Mouse (Mus musculus): ENCODE data around the gene Snap47. TPM values are rescaled to one million over a fixed set of nuclear protein-coding genes. Genes with fewer than 3 reads are reported as not detected.
"Not testable (repeated sequence)": the region's sequence is repeated elsewhere in the genome, so short reads cannot be mapped to it uniquely, and the experiment has no call there.

Snap47 gene
- polyA plus RNA-seq, 1 experiment from 2014 or later: 88.7 TPM

GRCm38 (mm10) chr11:59389617-59390016 lies 61.4 kb downstream of the Snap47 start:
- WGBS: 58% methylated on average over 4 of the region's 4 CpGs
- Histone ChIP-seq H3K27ac (0 out of 2 replicates have a peak overlapping the region, but pooled peaks have one; percentile 26), H3K4me1 (peaks cover 16% of the 10 kb centered on the region), H3K9me3 (no peaks in the 10 kb centered on the region), H3K4me2 (no peak overlapping the region), H3K9ac (no peak overlapping the region), H3K27me3 (replicated peaks) (no peaks in the 10 kb centered on the region), H3K4me3 (replicated peaks) (no peak overlapping the region), H3K36me3 (no peaks in the 10 kb centered on the region)
- no peak for ATAC-seq (ENCODE audit: insufficient read depth, low FRiP score, low read depth)

- H3K27me3 ChIP-seq (replicated peaks): no peaks in the 10 kb centered on the region
- H3K27ac ChIP-seq: no peak overlapping the region
- H3K4me1 ChIP-seq: peaks cover 21% of the 10 kb centered on the region
- no peak for ATAC-seq (ENCODE audit: insufficient read depth, low FRiP score, low read depth)
- H3K9me3 ChIP-seq: no peaks in the 10 kb centered on the region
- 80% methylated on average over 4 of the region's 4 CpGs for WGBS
- no peaks in the 10 kb centered on the region for H3K36me3 ChIP-seq
- no peak overlapping the region for H3K4me2 ChIP-seq
- H3K9ac ChIP-seq: no peak overlapping the region
- no peak overlapping the region for H3K4me3 ChIP-seq (replicated peaks)
Observed at GRCm38 (mm10) chr11:59388806-59389205, 62.2 kb downstream of the Snap47 start.

- Histone ChIP-seq H3K27me3 (replicated peaks) (no peaks in the 10 kb centered on the region), H3K4me3 (replicated peaks) (no peak overlapping the region), H3K36me3 (no peaks in the 10 kb centered on the region), H3K4me1 (peaks cover 17% of the 10 kb centered on the region), H3K9me3 (no peaks in the 10 kb centered on the region), H3K4me2 (no peak overlapping the region), H3K9ac (no peak overlapping the region), H3K27ac (no peak overlapping the region)
- no peak for ATAC-seq (ENCODE audit: insufficient read depth, low FRiP score, low read depth)
- WGBS: 55% methylated on average over 4 of the region's 4 CpGs
Observed at GRCm38 (mm10) chr11:59387471-59387870, 63.5 kb downstream of the Snap47 start.

GRCm38 (mm10) chr11:59385123-59385522 lies 65.9 kb downstream of the Snap47 start:
- Histone ChIP-seq H3K27me3 (replicated peaks) (no peaks in the 10 kb centered on the region), H3K36me3 (no peaks in the 10 kb centered on the region), H3K4me1 (peaks cover 17% of the 10 kb centered on the region), H3K4me3 (replicated peaks) (no peak overlapping the region), H3K9me3 (no peaks in the 10 kb centered on the region), H3K9ac (no peak overlapping the region), H3K27ac (no peak overlapping the region), H3K4me2 (peak overlapping the region; percentile 13; the same call in 1 of the 2 replicates)
- 9% methylated on average over 8 of the region's 8 CpGs for WGBS
- peak; percentile 33; the same call in 1 of the 2 replicates for ATAC-seq (ENCODE audit: insufficient read depth, low FRiP score, low read depth)

GRCm38 (mm10) chr11:59384441-59384959 lies 66.5 kb downstream of the Snap47 start:
- Histone ChIP-seq H3K27me3 (replicated peaks) (no peaks in the 10 kb centered on the region), H3K4me1 (peaks cover 13% of the 10 kb centered on the region), H3K4me3 (replicated peaks) (no peak overlapping the region), H3K27ac (no peak overlapping the region), H3K9ac (no peak overlapping the region), H3K36me3 (no peaks in the 10 kb centered on the region), H3K9me3 (no peaks in the 10 kb centered on the region), H3K4me2 (no peak overlapping the region)
- 26% methylated on average over 7 of the region's 7 CpGs for WGBS
- ATAC-seq (ENCODE audit: insufficient read depth, low FRiP score, low read depth): peak; percentile 19; the same call in 1 of the 2 replicates

- Histone ChIP-seq H3K36me3 (no peaks in the 10 kb centered on the region), H3K27me3 (replicated peaks) (no peaks in the 10 kb centered on the region), H3K9me3 (no peaks in the 10 kb centered on the region), H3K9ac (no peak overlapping the region), H3K4me1 (peaks cover 4% of the 10 kb centered on the region), H3K4me2 (no peak overlapping the region), H3K27ac (no peak overlapping the region), H3K4me3 (replicated peaks) (no peak overlapping the region)
- no peak for ATAC-seq (ENCODE audit: insufficient read depth, low FRiP score, low read depth)
Observed at GRCm38 (mm10) chr11:59379547-59379946, 71.4 kb downstream of the Snap47 start.

GRCm38 (mm10) chr11:59377999-59378398 lies 73.0 kb downstream of the Snap47 start:
- no peaks in the 10 kb centered on the region for H3K36me3 ChIP-seq
- no peak overlapping the region for H3K9ac ChIP-seq
- H3K4me2 ChIP-seq: no peak overlapping the region
- H3K9me3 ChIP-seq: no peaks in the 10 kb centered on the region
- ATAC-seq (ENCODE audit: insufficient read depth, low FRiP score, low read depth): no peak
- no peak overlapping the region for H3K27ac ChIP-seq
- no peaks in the 10 kb centered on the region for H3K4me1 ChIP-seq
- WGBS: 79% methylated on average over 3 of the region's 3 CpGs
- no peaks in the 10 kb centered on the region for H3K27me3 ChIP-seq (replicated peaks)
- H3K4me3 ChIP-seq (replicated peaks): no peak overlapping the region

- no peak within 1 kb of the TSS for H3K4me3 ChIP-seq (replicated peaks)
- no peak within 1 kb of the TSS for H3K9ac ChIP-seq
- no peaks in the 10 kb centered on the region for H3K36me3 ChIP-seq
- no peak within 1 kb of the TSS for H3K4me2 ChIP-seq
- 79% methylated on average over 16 of the region's 16 CpGs for WGBS
- no peaks in the 10 kb centered on the region for H3K9me3 ChIP-seq
- H3K27ac ChIP-seq: no peak within 1 kb of the TSS
- ATAC-seq (ENCODE audit: insufficient read depth, low FRiP score, low read depth): no peak
- no peaks in the 10 kb centered on the region for H3K4me1 ChIP-seq
- H3K27me3 ChIP-seq (replicated peaks): no peaks in the 10 kb centered on the region
Observed at GRCm38 (mm10) chr11:59375475-59375874, 75.5 kb downstream of the Snap47 start, which contains the start of gene Prss38. Gene Prss38 (minus strand): TSS chr11:59375657.

GRCm38 (mm10) chr11:59369848-59370247 lies 81.1 kb downstream of the Snap47 start:
- ATAC-seq (ENCODE audit: insufficient read depth, low FRiP score, low read depth): no peak
- H3K4me1 ChIP-seq: peaks cover 7% of the 10 kb centered on the region; the same call in 1 of the 2 replicates
- no peak overlapping the region for H3K4me3 ChIP-seq (replicated peaks)
- H3K9me3 ChIP-seq: no peaks in the 10 kb centered on the region
- no peak overlapping the region for H3K4me2 ChIP-seq
- no peak overlapping the region for H3K9ac ChIP-seq
- no peak overlapping the region for H3K27ac ChIP-seq
- H3K27me3 ChIP-seq (replicated peaks): no peaks in the 10 kb centered on the region
- WGBS: 72% methylated on average over 11 of the region's 11 CpGs
- H3K36me3 ChIP-seq: no peaks in the 10 kb centered on the region

- H3K4me1 ChIP-seq: peaks cover 13% of the 10 kb centered on the region
- WGBS: 78% methylated on average over 4 of the region's 4 CpGs
- H3K27me3 ChIP-seq (replicated peaks); H3K9me3 ChIP-seq; H3K4me2 ChIP-seq; H3K27ac ChIP-seq; H3K36me3 ChIP-seq; H3K4me3 ChIP-seq (replicated peaks); ATAC-seq (ENCODE audit: insufficient read depth, low FRiP score, low read depth); H3K9ac ChIP-seq: not testable (repeated sequence)
Observed at GRCm38 (mm10) chr11:59367955-59368354, 83.0 kb downstream of the Snap47 start.

- H3K4me3 ChIP-seq (replicated peaks): no peak overlapping the region
- no peaks in the 10 kb centered on the region for H3K36me3 ChIP-seq
- H3K4me1 ChIP-seq: peaks cover 13% of the 10 kb centered on the region
- no peaks in the 10 kb centered on the region for H3K27me3 ChIP-seq (replicated peaks)
- H3K27ac ChIP-seq: no peak overlapping the region
- 30% methylated on average over 3 of the region's 3 CpGs for WGBS
- ATAC-seq (ENCODE audit: insufficient read depth, low FRiP score, low read depth): no peak
- no peak overlapping the region for H3K4me2 ChIP-seq
- no peak overlapping the region for H3K9ac ChIP-seq
- H3K9me3 ChIP-seq: no peaks in the 10 kb centered on the region
Observed at GRCm38 (mm10) chr11:59366633-59367032, 84.4 kb downstream of the Snap47 start.

- no peak overlapping the region for H3K4me2 ChIP-seq
- H3K9ac ChIP-seq: no peak overlapping the region
- ATAC-seq (ENCODE audit: insufficient read depth, low FRiP score, low read depth): no peak
- no peak overlapping the region for H3K4me3 ChIP-seq (replicated peaks)
- 72% methylated on average over 3 of the region's 3 CpGs for WGBS
- no peaks in the 10 kb centered on the region for H3K36me3 ChIP-seq
- H3K27ac ChIP-seq: peak overlapping the region; percentile 92; the same call in 1 of the 2 replicates
- no peaks in the 10 kb centered on the region for H3K27me3 ChIP-seq (replicated peaks)
- H3K4me1 ChIP-seq: peaks cover 13% of the 10 kb centered on the region
- no peaks in the 10 kb centered on the region for H3K9me3 ChIP-seq
Observed at GRCm38 (mm10) chr11:59366031-59366430, 85.0 kb downstream of the Snap47 start.

- Histone ChIP-seq H3K4me3 (replicated peaks) (no peak overlapping the region), H3K36me3 (no peaks in the 10 kb centered on the region), H3K4me2 (no peak overlapping the region), H3K4me1 (peaks cover 13% of the 10 kb centered on the region), H3K27ac (peak overlapping the region; percentile 92), H3K9ac (no peak overlapping the region), H3K9me3 (no peaks in the 10 kb centered on the region), H3K27me3 (replicated peaks) (no peaks in the 10 kb centered on the region)
- ATAC-seq (ENCODE audit: insufficient read depth, low FRiP score, low read depth): peak; percentile 57; the same call in 1 of the 2 replicates
- 26% methylated on average over 3 of the region's 3 CpGs for WGBS
Observed at GRCm38 (mm10) chr11:59364417-59364816, 86.6 kb downstream of the Snap47 start.
